Mouse (Mus musculus): ENCODE data around the gene Qprt. TPM values are rescaled to one million over a fixed set of nuclear protein-coding genes. Genes with fewer than 3 reads are reported as not detected.

The Qprt gene
- polyA plus RNA-seq (2016; fragmentation: Nextera tagmentation; extraction: Ambion mirVana) = 2.6 and 4.9 TPM in 2 replicates

GRCm38 (mm10) chr7:127121911-127122270 lies at the start of gene Qprt:
Gene Qprt, minus strand, starts transcription at chr7:127122226.
- peaks cover 7% of the 10 kb centered on the region; the same call in 1 of the 2 replicates for H3K9me3 ChIP-seq
- H3K27ac ChIP-seq = peak within 1 kb of the TSS; percentile 72
- H3K4me3 ChIP-seq = peak within 1 kb of the TSS; percentile 34
- H3K4me1 ChIP-seq (replicated peaks) = peaks cover 36% of the 10 kb centered on the region
- peaks cover 42% of the 10 kb centered on the region for H3K27me3 ChIP-seq (ENCODE audit: insufficient read depth, poor library complexity, severe bottlenecking)
- WGBS = 3% methylated on average over 7 of the region's 7 CpGs
- DNase-seq (ENCODE audit: low spot score) = peak; percentile 33
- no peaks in the 10 kb centered on the region for H3K36me3 ChIP-seq

GRCm38 (mm10) chr7:127166501-127166900 lies 44.5 kb upstream of the Qprt start:
- no peak overlapping the region for H3K4me3 ChIP-seq
- H3K27me3 ChIP-seq (ENCODE audit: insufficient read depth, poor library complexity, severe bottlenecking) = no peaks in the 10 kb centered on the region
- no peaks in the 10 kb centered on the region for H3K4me1 ChIP-seq (replicated peaks)
- H3K9me3 ChIP-seq = no peaks in the 10 kb centered on the region
- WGBS = 95% methylated on average over 5 of the region's 5 CpGs
- no peak for DNase-seq (ENCODE audit: low spot score)
- H3K36me3 ChIP-seq = no peaks in the 10 kb centered on the region
- H3K27ac ChIP-seq = no peak overlapping the region

GRCm38 (mm10) chr7:127165607-127166493 lies 43.8 kb upstream of the Qprt start:
- Histone ChIP-seq H3K36me3 (no peaks in the 10 kb centered on the region), H3K4me3 (no peak overlapping the region), H3K4me1 (replicated peaks) (no peaks in the 10 kb centered on the region), H3K9me3 (no peaks in the 10 kb centered on the region), H3K27ac (no peak overlapping the region), H3K27me3 (ENCODE audit: insufficient read depth, poor library complexity, severe bottlenecking) (no peaks in the 10 kb centered on the region)
- no peak for DNase-seq (ENCODE audit: low spot score)
- 92% methylated on average over 12 of the region's 12 CpGs for WGBS

DNA sequence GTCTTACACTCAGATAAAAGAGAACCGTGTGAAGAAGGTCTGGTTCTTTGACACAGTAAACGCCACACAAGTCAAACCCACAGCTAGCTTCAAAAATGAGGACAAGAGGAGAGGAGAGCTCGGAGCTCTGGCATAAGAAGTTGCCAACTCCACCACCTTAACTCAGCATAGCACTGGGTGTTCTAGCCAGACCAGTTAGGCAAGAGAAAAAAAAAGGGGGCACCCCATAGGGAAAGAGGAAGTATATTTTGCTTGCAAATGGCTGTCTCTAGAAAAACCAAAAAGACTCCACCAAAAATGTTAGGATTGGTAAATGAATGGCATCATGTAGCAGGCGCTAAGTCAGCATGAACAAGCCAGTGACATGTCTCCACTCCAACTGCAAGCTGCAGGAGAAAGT lies 42.0 kb upstream of the Qprt start:
- H3K27me3 ChIP-seq (ENCODE audit: insufficient read depth, poor library complexity, severe bottlenecking) = no peaks in the 10 kb centered on the region
- no peaks in the 10 kb centered on the region for H3K9me3 ChIP-seq
- H3K36me3 ChIP-seq = no peaks in the 10 kb centered on the region
- 85% methylated on average over 4 of the region's 4 CpGs for WGBS
- H3K27ac ChIP-seq = no peak overlapping the region
- DNase-seq (ENCODE audit: low spot score) = no peak
- no peaks in the 10 kb centered on the region for H3K4me1 ChIP-seq (replicated peaks)
- no peak overlapping the region for H3K4me3 ChIP-seq

DNA sequence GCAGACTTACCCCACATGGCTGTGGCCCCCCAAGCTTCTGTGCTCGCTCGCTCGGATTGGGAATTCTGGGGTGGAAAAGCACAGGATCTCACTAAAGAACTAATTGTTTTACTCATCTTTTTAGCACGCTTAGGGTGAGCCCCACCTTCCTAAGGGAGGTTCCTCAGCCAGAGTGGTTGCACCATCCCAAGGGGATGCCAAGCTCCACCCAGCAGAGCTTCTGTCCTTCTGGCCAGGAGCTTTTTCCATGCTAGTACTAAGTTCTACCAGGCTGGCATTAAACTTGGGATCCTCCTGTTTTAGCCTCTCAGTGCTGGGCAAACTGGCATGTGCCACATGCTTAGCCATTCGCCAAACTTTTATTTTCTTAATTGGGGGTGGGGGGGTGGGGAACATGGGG lies 40.5 kb upstream of the Qprt start:
- no peaks in the 10 kb centered on the region for H3K36me3 ChIP-seq
- no peak for DNase-seq (ENCODE audit: low spot score)
- 84% methylated on average over 5 of the region's 5 CpGs for WGBS
- no peak overlapping the region for H3K27ac ChIP-seq
- H3K27me3 ChIP-seq (ENCODE audit: insufficient read depth, poor library complexity, severe bottlenecking) = no peaks in the 10 kb centered on the region
- H3K4me1 ChIP-seq (replicated peaks) = no peaks in the 10 kb centered on the region
- no peak overlapping the region for H3K4me3 ChIP-seq
- H3K9me3 ChIP-seq = no peaks in the 10 kb centered on the region

GRCm38 (mm10) chr7:127157548-127157947 lies 35.5 kb upstream of the Qprt start:
- no peak for DNase-seq (ENCODE audit: low spot score)
- no peaks in the 10 kb centered on the region for H3K36me3 ChIP-seq
- H3K27ac ChIP-seq = no peak overlapping the region
- no peak overlapping the region for H3K4me3 ChIP-seq
- no peaks in the 10 kb centered on the region for H3K9me3 ChIP-seq
- H3K27me3 ChIP-seq (ENCODE audit: insufficient read depth, poor library complexity, severe bottlenecking) = no peaks in the 10 kb centered on the region
- H3K4me1 ChIP-seq (replicated peaks) = no peaks in the 10 kb centered on the region
- 91% methylated on average over 4 of the region's 4 CpGs for WGBS

DNA sequence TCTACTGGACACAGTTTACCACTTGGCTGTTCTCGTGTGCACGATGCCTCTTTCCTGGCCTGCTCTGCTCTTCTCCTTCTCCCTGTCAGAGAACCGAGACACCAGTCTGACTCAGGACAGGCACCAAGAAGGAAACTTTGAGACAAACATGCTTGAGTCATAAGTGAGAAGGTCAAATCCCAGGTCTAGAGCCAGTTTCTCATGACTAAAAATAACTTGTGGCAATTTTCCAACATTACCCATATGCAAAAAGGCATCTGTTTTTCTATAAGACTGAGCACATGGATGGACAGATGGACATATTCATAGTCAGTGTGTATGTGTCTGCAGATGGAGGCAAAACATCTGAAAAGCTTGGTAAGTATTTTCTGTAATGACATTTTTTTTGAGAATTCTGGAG lies 31.5 kb upstream of the Qprt start:
- Histone ChIP-seq H3K27me3 (ENCODE audit: insufficient read depth, poor library complexity, severe bottlenecking) (no peaks in the 10 kb centered on the region), H3K27ac (no peak overlapping the region), H3K9me3 (no peaks in the 10 kb centered on the region), H3K4me3 (no peak overlapping the region), H3K36me3 (no peaks in the 10 kb centered on the region), H3K4me1 (replicated peaks) (no peaks in the 10 kb centered on the region)
- DNase-seq (ENCODE audit: low spot score) = no peak
- 84% methylated on average over 3 of the region's 3 CpGs for WGBS

GRCm38 (mm10) chr7:127152464-127152863 lies 30.4 kb upstream of the Qprt start:
- Histone ChIP-seq H3K4me1 (replicated peaks) (no peaks in the 10 kb centered on the region), H3K36me3 (no peaks in the 10 kb centered on the region), H3K27ac (no peak overlapping the region), H3K9me3 (no peaks in the 10 kb centered on the region), H3K27me3 (ENCODE audit: insufficient read depth, poor library complexity, severe bottlenecking) (no peaks in the 10 kb centered on the region), H3K4me3 (no peak overlapping the region)
- no peak for DNase-seq (ENCODE audit: low spot score)
- 91% methylated on average over 6 of the region's 6 CpGs for WGBS

DNA sequence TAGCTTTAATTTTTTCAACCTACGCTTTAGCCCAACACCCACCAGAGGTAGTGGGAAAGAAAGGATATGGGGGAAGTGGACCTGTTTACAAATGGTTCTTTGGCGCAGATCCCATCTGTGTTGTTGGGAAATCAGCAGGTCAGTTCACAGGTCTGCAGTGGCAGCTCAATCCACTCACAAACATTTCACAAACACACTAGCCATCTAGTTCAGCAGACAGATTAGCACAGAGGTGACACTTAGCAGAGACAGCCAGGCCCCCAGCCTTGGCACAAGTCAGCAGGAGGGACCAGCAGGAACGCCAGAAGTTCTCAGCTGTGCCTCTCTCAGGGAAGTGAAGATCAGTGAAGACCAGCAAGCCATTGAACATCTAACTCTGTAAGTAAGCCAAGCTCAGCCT lies 25.9 kb upstream of the Qprt start:
- Histone ChIP-seq H3K9me3 (no peaks in the 10 kb centered on the region), H3K27ac (no peak overlapping the region), H3K4me1 (replicated peaks) (peaks cover 12% of the 10 kb centered on the region), H3K36me3 (no peaks in the 10 kb centered on the region), H3K27me3 (ENCODE audit: insufficient read depth, poor library complexity, severe bottlenecking) (no peaks in the 10 kb centered on the region), H3K4me3 (no peak overlapping the region)
- DNase-seq (ENCODE audit: low spot score) = no peak
- WGBS = 77% methylated on average over 3 of the region's 3 CpGs

GRCm38 (mm10) chr7:127146267-127146603 lies 24.2 kb upstream of the Qprt start:
- Histone ChIP-seq H3K36me3 (no peaks in the 10 kb centered on the region), H3K9me3 (no peaks in the 10 kb centered on the region), H3K4me3 (no peak overlapping the region), H3K27me3 (ENCODE audit: insufficient read depth, poor library complexity, severe bottlenecking) (no peaks in the 10 kb centered on the region), H3K4me1 (replicated peaks) (peaks cover 12% of the 10 kb centered on the region), H3K27ac (no peak overlapping the region)
- no peak for DNase-seq (ENCODE audit: low spot score)
- 55% methylated on average over 2 of the region's 2 CpGs for WGBS

- H3K27ac ChIP-seq = no peak overlapping the region
- H3K27me3 ChIP-seq (ENCODE audit: insufficient read depth, poor library complexity, severe bottlenecking) = no peaks in the 10 kb centered on the region
- 54% methylated on average over 9 of the region's 9 CpGs for WGBS
- H3K4me1 ChIP-seq (replicated peaks) = peaks cover 12% of the 10 kb centered on the region
- no peak overlapping the region for H3K4me3 ChIP-seq
- H3K9me3 ChIP-seq = no peaks in the 10 kb centered on the region
- DNase-seq (ENCODE audit: low spot score) = peak; percentile 11
- H3K36me3 ChIP-seq = no peaks in the 10 kb centered on the region
These were observed 23.6 kb upstream of the Qprt start for GRCm38 (mm10) chr7:127145387-127146266.

GRCm38 (mm10) chr7:127144412-127144811 lies 22.4 kb upstream of the Qprt start:
- Histone ChIP-seq H3K9me3 (no peaks in the 10 kb centered on the region), H3K4me3 (no peak overlapping the region), H3K27ac (no peak overlapping the region), H3K4me1 (replicated peaks) (peaks cover 12% of the 10 kb centered on the region), H3K36me3 (no peaks in the 10 kb centered on the region), H3K27me3 (ENCODE audit: insufficient read depth, poor library complexity, severe bottlenecking) (no peaks in the 10 kb centered on the region)
- no peak for DNase-seq (ENCODE audit: low spot score)
- 93% methylated on average over 7 of the region's 7 CpGs for WGBS

DNA sequence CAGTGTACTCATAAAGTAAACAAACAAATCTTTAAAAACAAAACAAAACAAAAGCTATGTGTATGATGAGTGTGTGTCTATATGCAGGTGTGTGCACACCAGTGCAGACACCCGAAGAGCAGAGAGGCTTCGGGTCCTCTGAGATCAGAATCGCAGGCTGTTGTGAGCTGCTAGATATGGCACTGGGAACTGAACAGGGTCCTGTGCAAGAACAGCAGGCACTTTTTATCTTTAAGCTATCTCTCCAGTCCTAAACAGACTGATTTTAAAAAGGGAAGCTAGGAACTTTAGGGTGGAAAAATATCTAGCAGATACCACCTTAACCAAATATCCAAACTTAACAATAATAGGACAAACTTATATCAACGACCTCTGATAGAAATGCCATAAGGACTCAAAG lies 20.6 kb upstream of the Qprt start:
- Histone ChIP-seq H3K4me3 (no peak overlapping the region), H3K36me3 (no peaks in the 10 kb centered on the region), H3K4me1 (replicated peaks) (peaks cover 16% of the 10 kb centered on the region), H3K9me3 (no peaks in the 10 kb centered on the region), H3K27ac (no peak overlapping the region), H3K27me3 (ENCODE audit: insufficient read depth, poor library complexity, severe bottlenecking) (no peaks in the 10 kb centered on the region)
- WGBS = 87% methylated on average over 4 of the region's 4 CpGs
- DNase-seq (ENCODE audit: low spot score) = no peak
